Mouse (Mus musculus) naive thymus-derived CD4-positive, alpha-beta T cell, adult 2 months (primary cell): ENCODE measurements at regions not wholly inside any gene's neighbourhood (a gene's known extent, or its start where the extent isn't known, plus 50 kb on each side); places are given as distances from the start of the nearest gene placed in this dataset.

Source experiments
- DNase-seq: peaks from one replicate; pipeline ENCODE4 v3.0.0-alpha.2; 2011; ENCODE audit warnings: low read depth

GRCm38 (mm10) chr2:45486530-45486929, 369.3 kb upstream of the Zeb2 start:
- DNase-seq = no peak

- no peak for DNase-seq
These were observed 368.3 kb upstream of the Zeb2 start for GRCm38 (mm10) chr2:45485477-45485876.

DNA sequence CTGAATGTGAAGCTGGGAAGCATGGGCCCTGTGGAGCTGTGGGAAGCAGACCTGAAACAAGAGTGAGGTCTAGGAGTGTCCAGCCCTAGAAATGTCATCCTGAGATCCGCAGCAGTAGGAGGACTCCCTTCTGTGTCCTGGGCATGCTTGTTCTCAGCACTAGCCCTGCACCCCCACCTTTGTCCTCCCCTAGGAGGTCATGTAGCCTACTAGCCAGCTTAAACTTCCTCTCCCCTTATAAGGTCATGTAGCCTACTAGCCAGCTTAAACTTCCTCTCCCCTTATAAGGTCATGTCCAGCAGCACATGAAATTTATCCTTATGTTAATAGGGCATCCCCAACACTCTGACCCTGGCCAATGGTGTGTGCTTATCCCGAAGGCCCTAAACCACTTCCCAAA, 363.5 kb upstream of the Zeb2 start:
- no peak for DNase-seq

GRCm38 (mm10) chr2:45475996-45476395, 358.8 kb upstream of the Zeb2 start:
- DNase-seq = no peak

DNA sequence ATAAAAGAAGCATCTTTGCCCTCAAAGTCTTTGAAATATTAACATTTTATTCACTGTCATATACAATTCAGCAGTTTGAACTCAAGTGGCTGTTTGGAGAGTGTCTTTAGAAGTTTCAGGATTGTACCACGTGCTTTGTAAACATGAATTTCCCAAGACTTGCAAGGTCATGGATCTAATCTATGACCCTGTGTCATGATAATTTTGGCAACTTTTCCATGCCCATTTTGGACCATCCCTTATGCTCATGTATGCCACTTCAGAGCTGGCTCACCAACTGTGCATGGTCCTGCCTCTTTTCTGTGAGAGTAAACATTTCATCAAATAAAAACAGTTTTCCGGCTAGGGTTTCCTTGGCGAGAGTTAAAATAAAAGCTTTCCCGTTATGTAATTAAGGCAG, 347.1 kb upstream of the Zeb2 start:
- no peak for DNase-seq

DNA sequence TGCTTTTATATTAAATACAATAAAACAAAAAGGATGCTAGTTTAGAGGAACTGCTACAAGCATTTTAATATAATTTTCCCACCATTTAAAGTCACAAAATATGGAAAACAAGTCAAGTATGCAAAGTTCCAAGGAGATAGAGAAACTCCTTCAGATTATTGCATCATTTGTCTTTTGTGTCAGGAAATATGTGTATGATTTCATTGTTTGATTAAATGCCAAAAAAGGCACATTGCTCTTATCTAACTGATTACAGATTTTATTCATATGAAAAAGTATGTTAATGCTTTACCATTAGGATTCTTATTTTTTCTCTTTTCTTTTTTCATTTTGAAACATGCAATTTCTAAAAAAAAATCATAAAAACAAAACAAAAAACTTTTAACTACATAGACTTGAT, 342.2 kb upstream of the Zeb2 start:
- no peak for DNase-seq

DNA sequence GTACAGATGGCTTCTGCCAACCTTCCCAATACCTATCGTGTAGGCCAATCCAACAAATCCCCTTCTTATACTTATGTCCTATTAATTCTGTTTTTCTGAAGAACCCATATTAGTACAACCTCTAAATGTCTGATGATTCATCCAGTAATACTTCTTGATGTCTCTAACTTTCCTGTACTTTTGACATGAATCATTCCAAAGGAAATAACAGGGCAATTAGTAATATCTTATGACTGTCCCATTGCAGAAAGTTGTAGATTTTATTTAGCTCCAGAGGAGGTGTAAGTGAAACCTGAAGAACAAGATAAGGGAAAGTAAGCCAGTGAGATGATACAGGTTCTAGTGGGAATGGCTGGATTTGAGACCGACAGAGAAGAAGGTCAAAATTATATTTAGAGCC, 337.6 kb upstream of the Zeb2 start:
- DNase-seq = no peak

- no peak for DNase-seq
These were observed 322.0 kb upstream of the Zeb2 start for GRCm38 (mm10) chr2:45439146-45439545.

GRCm38 (mm10) chr2:45438739-45439138, 321.5 kb upstream of the Zeb2 start:
- DNase-seq = no peak

GRCm38 (mm10) chr2:45435261-45435980, 318.2 kb upstream of the Zeb2 start:
- no peak for DNase-seq

DNA sequence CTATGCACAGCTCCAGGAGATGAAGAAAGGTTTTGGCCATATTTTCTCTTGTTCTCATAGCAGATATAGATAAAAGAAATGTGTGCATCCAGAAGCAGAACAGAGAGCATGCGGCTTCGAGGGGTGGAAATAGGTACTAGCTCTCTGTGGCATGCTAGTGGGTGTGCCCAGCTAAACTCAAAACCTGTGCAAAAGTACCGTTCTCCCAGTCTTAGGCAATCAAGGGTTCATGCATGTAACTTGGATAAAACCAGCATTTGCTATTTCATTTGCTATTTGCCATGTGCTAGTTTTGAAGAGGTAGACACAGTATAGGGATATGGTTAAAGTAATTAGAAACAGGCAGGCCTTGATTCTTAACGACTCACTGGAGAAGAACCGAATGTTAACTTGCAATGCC, 317.6 kb upstream of the Zeb2 start:
- DNase-seq = no peak

GRCm38 (mm10) chr2:45434169-45434568, 317.0 kb upstream of the Zeb2 start:
- DNase-seq = no peak

GRCm38 (mm10) chr2:45431366-45431765, 314.2 kb upstream of the Zeb2 start:
- no peak for DNase-seq

GRCm38 (mm10) chr2:45421774-45422173, 304.6 kb upstream of the Zeb2 start:
- no peak for DNase-seq

DNA sequence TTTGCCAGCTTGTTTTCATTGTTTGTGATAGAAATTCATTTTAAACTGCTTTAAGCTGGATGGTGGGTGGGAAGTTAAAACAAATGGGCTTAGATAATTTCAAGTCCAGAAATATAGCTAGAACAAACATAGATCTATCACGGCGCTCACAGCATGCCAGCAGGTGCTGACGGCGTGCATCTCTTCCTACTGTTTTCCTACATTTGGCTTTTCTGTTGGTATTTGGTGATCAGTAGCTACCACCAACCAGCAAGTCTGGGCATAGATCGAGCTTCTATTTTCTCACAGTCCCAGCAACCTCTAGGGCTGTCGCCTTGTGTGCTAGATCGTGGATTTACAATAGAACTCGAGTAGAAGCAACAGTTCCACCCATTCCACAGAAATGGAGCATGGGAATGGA, 290.9 kb upstream of the Zeb2 start:
- no peak for DNase-seq

- no peak for DNase-seq
These were observed 272.8 kb upstream of the Zeb2 start for GRCm38 (mm10) chr2:45389902-45390492.

DNA sequence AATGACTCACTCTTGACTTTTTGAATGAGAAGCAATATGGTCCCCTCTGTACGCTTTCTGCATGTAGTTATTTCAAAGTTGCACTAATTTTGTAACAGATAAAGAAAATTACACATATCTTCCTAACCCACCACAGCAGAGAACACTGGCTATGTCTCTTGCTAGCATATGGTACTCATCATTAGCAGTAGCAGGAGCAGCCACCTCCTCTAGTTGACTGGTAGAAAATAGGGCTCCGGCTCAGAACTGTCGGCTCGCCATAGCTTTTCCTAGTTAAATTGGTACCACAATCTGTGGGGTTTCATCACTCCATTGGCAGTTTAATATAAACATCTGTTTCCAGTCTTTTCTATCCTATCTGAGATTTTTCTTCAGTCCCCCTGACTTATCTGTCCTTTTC, 254.1 kb upstream of the Zeb2 start:
- no peak for DNase-seq

GRCm38 (mm10) chr2:45370615-45370968, 253.4 kb upstream of the Zeb2 start:
- DNase-seq = no peak

DNA sequence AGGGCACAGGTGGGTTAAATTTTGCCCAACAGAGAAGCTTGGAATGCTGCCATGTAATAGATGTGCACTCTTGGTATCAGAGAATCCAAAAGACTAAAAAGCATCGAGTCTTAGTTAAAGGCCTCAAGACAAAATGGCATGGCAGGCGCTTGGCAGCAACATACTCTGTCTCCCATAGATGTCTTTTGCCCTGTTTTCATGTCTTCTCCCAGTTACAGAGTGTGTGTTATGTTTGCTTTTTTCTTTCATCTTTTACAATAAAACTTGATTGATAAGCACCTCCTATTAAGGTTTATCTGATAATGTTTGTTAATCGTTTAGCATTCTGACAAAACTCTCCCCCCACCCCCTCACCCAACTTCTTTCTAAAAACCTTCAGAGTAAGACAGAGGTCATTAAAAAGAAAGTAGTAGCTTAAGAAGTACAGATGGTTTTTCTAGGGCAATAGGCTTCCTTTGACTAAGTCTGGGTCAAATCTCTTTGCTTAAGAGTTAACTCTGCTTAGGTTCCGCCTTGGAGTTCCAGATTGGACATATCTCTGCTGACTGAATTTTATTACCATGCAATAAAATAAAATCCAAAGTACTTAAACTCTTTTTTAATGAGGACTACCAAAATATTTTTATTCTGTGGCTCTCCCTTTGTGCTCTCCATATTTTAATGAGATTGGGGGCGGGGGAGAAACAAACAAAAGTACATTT, 252.9 kb upstream of the Zeb2 start:
- DNase-seq = no peak

- DNase-seq = no peak
These were observed 252.2 kb upstream of the Zeb2 start for GRCm38 (mm10) chr2:45369432-45369831.

GRCm38 (mm10) chr2:45367436-45368193, 250.4 kb upstream of the Zeb2 start:
- DNase-seq = no peak

GRCm38 (mm10) chr2:45357266-45357665, 240.1 kb upstream of the Zeb2 start:
- DNase-seq = no peak
